Mouse (Mus musculus): ENCODE results near the gene Slc25a41. TPM values are rescaled to one million over a fixed set of nuclear protein-coding genes. Genes with fewer than 3 reads are reported as not detected.

Gene Slc25a41
- polyA plus RNA-seq, 1 experiment from 2014 or later: not detected

GRCm38 (mm10) chr17:57070699-57071098, 29.2 kb upstream of the Slc25a41 start:
- peak; percentile 75 for ATAC-seq (ENCODE audit: insufficient number of reproducible peaks, insufficient read depth, low FRiP score, low read depth)
- peak overlapping the region; percentile 17 for H3K4me3 ChIP-seq (ENCODE audit: low read depth, low read length)
- H3K27me3 ChIP-seq (ENCODE audit: control insufficient read depth, insufficient read depth, low read length): no peaks in the 10 kb centered on the region
- no peak overlapping the region for H3K27ac ChIP-seq (ENCODE audit: low read length)
- WGBS: 5% methylated on average over 11 of the region's 11 CpGs
- H3K36me3 ChIP-seq (ENCODE audit: control insufficient read depth, insufficient read depth, low read length): no peaks in the 10 kb centered on the region
- H3K9ac ChIP-seq (replicated peaks; ENCODE audit: low read depth, low read length): no peak overlapping the region
- H3K4me1 ChIP-seq (ENCODE audit: control insufficient read depth, insufficient read depth, low read length): 0 out of 2 replicates have a peak, but pooled peaks cover 2% of the 10 kb centered on the region
- peak overlapping the region; percentile 38 for H3K4me2 ChIP-seq (replicated peaks; ENCODE audit: low read depth, low read length)
- no peaks in the 10 kb centered on the region for H3K9me3 ChIP-seq (ENCODE audit: control insufficient read depth, low read depth, low read length)

GRCm38 (mm10) chr17:57070272-57070671, 28.8 kb upstream of the Slc25a41 start:
- WGBS: 16% methylated on average over 9 of the region's 9 CpGs
- Histone ChIP-seq H3K27me3 (ENCODE audit: control insufficient read depth, insufficient read depth, low read length) (no peaks in the 10 kb centered on the region), H3K9ac (replicated peaks; ENCODE audit: low read depth, low read length) (no peak overlapping the region), H3K9me3 (ENCODE audit: control insufficient read depth, low read depth, low read length) (no peaks in the 10 kb centered on the region), H3K36me3 (ENCODE audit: control insufficient read depth, insufficient read depth, low read length) (no peaks in the 10 kb centered on the region), H3K27ac (ENCODE audit: low read length) (0 out of 2 replicates have a peak overlapping the region, but pooled peaks have one; percentile 33), H3K4me1 (ENCODE audit: control insufficient read depth, insufficient read depth, low read length) (0 out of 2 replicates have a peak, but pooled peaks cover 2% of the 10 kb centered on the region), H3K4me3 (ENCODE audit: low read depth, low read length) (peak overlapping the region; percentile 17), H3K4me2 (replicated peaks; ENCODE audit: low read depth, low read length) (peak overlapping the region; percentile 38)
- ATAC-seq (ENCODE audit: insufficient number of reproducible peaks, insufficient read depth, low FRiP score, low read depth): no peak

GRCm38 (mm10) chr17:57066908-57067307, 25.5 kb upstream of the Slc25a41 start:
- WGBS: 65% methylated on average over 5 of the region's 5 CpGs
- H3K4me3 ChIP-seq (ENCODE audit: low read depth, low read length): no peak overlapping the region
- 0 out of 2 replicates have a peak, but pooled peaks cover 2% of the 10 kb centered on the region for H3K4me1 ChIP-seq (ENCODE audit: control insufficient read depth, insufficient read depth, low read length)
- H3K27ac ChIP-seq (ENCODE audit: low read length): no peak overlapping the region
- no peak overlapping the region for H3K4me2 ChIP-seq (replicated peaks; ENCODE audit: low read depth, low read length)
- H3K36me3 ChIP-seq (ENCODE audit: control insufficient read depth, insufficient read depth, low read length): no peaks in the 10 kb centered on the region
- H3K9ac ChIP-seq (replicated peaks; ENCODE audit: low read depth, low read length): no peak overlapping the region
- H3K9me3 ChIP-seq (ENCODE audit: control insufficient read depth, low read depth, low read length): no peaks in the 10 kb centered on the region
- H3K27me3 ChIP-seq (ENCODE audit: control insufficient read depth, insufficient read depth, low read length): peaks cover 12% of the 10 kb centered on the region; the same call in 1 of the 2 replicates
- no peak for ATAC-seq (ENCODE audit: insufficient number of reproducible peaks, insufficient read depth, low FRiP score, low read depth)

GRCm38 (mm10) chr17:57063031-57063430, 21.6 kb upstream of the Slc25a41 start:
- no peak for ATAC-seq (ENCODE audit: insufficient number of reproducible peaks, insufficient read depth, low FRiP score, low read depth)
- no peaks in the 10 kb centered on the region for H3K9me3 ChIP-seq (ENCODE audit: control insufficient read depth, low read depth, low read length)
- H3K27ac ChIP-seq (ENCODE audit: low read length): peak overlapping the region; percentile 80; the same call in 1 of the 2 replicates
- peak overlapping the region; percentile 34 for H3K4me3 ChIP-seq (ENCODE audit: low read depth, low read length)
- H3K9ac ChIP-seq (replicated peaks; ENCODE audit: low read depth, low read length): peak overlapping the region; percentile 25; the same call in 1 of the 2 replicates
- H3K36me3 ChIP-seq (ENCODE audit: control insufficient read depth, insufficient read depth, low read length): no peaks in the 10 kb centered on the region
- H3K4me1 ChIP-seq (ENCODE audit: control insufficient read depth, insufficient read depth, low read length): peaks cover 3% of the 10 kb centered on the region; the same call in 1 of the 2 replicates
- peaks cover 15% of the 10 kb centered on the region; the same call in 1 of the 2 replicates for H3K27me3 ChIP-seq (ENCODE audit: control insufficient read depth, insufficient read depth, low read length)
- peak overlapping the region; percentile 25 for H3K4me2 ChIP-seq (replicated peaks; ENCODE audit: low read depth, low read length)
- 7% methylated on average over 8 of the region's 8 CpGs for WGBS

GRCm38 (mm10) chr17:57062548-57062947, 21.1 kb upstream of the Slc25a41 start:
- Histone ChIP-seq H3K27ac (ENCODE audit: low read length) (peak overlapping the region; percentile 80), H3K9me3 (ENCODE audit: control insufficient read depth, low read depth, low read length) (no peaks in the 10 kb centered on the region), H3K9ac (replicated peaks; ENCODE audit: low read depth, low read length) (peak overlapping the region; percentile 28; the same call in 1 of the 2 replicates), H3K4me2 (replicated peaks; ENCODE audit: low read depth, low read length) (peak overlapping the region; percentile 25), H3K36me3 (ENCODE audit: control insufficient read depth, insufficient read depth, low read length) (no peaks in the 10 kb centered on the region), H3K4me3 (ENCODE audit: low read depth, low read length) (peak overlapping the region; percentile 34), H3K4me1 (ENCODE audit: control insufficient read depth, insufficient read depth, low read length) (peaks cover 3% of the 10 kb centered on the region; the same call in 1 of the 2 replicates), H3K27me3 (ENCODE audit: control insufficient read depth, insufficient read depth, low read length) (peaks cover 15% of the 10 kb centered on the region; the same call in 1 of the 2 replicates)
- 3% methylated on average over 22 of the region's 22 CpGs for whole genome bisulfite sequencing
- ATAC-seq (ENCODE audit: insufficient number of reproducible peaks, insufficient read depth, low FRiP score, low read depth): no peak

- H3K27me3 ChIP-seq (ENCODE audit: control insufficient read depth, insufficient read depth, low read length): peaks cover 15% of the 10 kb centered on the region; the same call in 1 of the 2 replicates
- peaks cover 3% of the 10 kb centered on the region; the same call in 1 of the 2 replicates for H3K4me1 ChIP-seq (ENCODE audit: control insufficient read depth, insufficient read depth, low read length)
- peak overlapping the region; percentile 34 for H3K4me3 ChIP-seq (ENCODE audit: low read depth, low read length)
- under 1% methylated on average over 38 of the region's 39 CpGs for WGBS
- H3K9me3 ChIP-seq (ENCODE audit: control insufficient read depth, low read depth, low read length): no peaks in the 10 kb centered on the region
- no peaks in the 10 kb centered on the region for H3K36me3 ChIP-seq (ENCODE audit: control insufficient read depth, insufficient read depth, low read length)
- ATAC-seq (ENCODE audit: insufficient number of reproducible peaks, insufficient read depth, low FRiP score, low read depth): peak; percentile 73
- H3K27ac ChIP-seq (ENCODE audit: low read length): peak overlapping the region; percentile 80
- H3K9ac ChIP-seq (replicated peaks; ENCODE audit: low read depth, low read length): peak overlapping the region; percentile 28; the same call in 1 of the 2 replicates
- peak overlapping the region; percentile 25 for H3K4me2 ChIP-seq (replicated peaks; ENCODE audit: low read depth, low read length)
Measured at GRCm38 (mm10) chr17:57062011-57062521, 20.6 kb upstream of the Slc25a41 start.

- Histone ChIP-seq H3K27me3 (ENCODE audit: control insufficient read depth, insufficient read depth, low read length) (peaks cover 15% of the 10 kb centered on the region; the same call in 1 of the 2 replicates), H3K27ac (ENCODE audit: low read length) (peak overlapping the region; percentile 44; the same call in 1 of the 2 replicates)
Measured at GRCm38 (mm10) chr17:57061069-57061468, 19.6 kb upstream of the Slc25a41 start.

GRCm38 (mm10) chr17:57060231-57060801, 18.9 kb upstream of the Slc25a41 start:
- no peaks in the 10 kb centered on the region; the same call in 1 of the 2 replicates for H3K36me3 ChIP-seq (ENCODE audit: control insufficient read depth, insufficient read depth, low read length)
- H3K9me3 ChIP-seq (ENCODE audit: control insufficient read depth, low read depth, low read length): no peaks in the 10 kb centered on the region
- WGBS: under 1% methylated on average over 44 of the region's 44 CpGs
- peak; percentile 84 for ATAC-seq (ENCODE audit: insufficient number of reproducible peaks, insufficient read depth, low FRiP score, low read depth)
- peak overlapping the region; percentile 74 for H3K4me2 ChIP-seq (replicated peaks; ENCODE audit: low read depth, low read length)
- H3K4me1 ChIP-seq (ENCODE audit: control insufficient read depth, insufficient read depth, low read length): peaks cover 3% of the 10 kb centered on the region; the same call in 1 of the 2 replicates
- no peak overlapping the region for H3K9ac ChIP-seq (replicated peaks; ENCODE audit: low read depth, low read length)
- H3K27ac ChIP-seq (ENCODE audit: low read length): peak overlapping the region; percentile 73
- peak overlapping the region; percentile 78 for H3K4me3 ChIP-seq (ENCODE audit: low read depth, low read length)
- H3K27me3 ChIP-seq (ENCODE audit: control insufficient read depth, insufficient read depth, low read length): peaks cover 15% of the 10 kb centered on the region; the same call in 1 of the 2 replicates

More at GRCm38 (mm10) chr17:57061069-57061468, 19.6 kb upstream of the Slc25a41 start:
- Histone ChIP-seq H3K9ac (replicated peaks; ENCODE audit: low read depth, low read length) (no peak overlapping the region), H3K4me1 (ENCODE audit: control insufficient read depth, insufficient read depth, low read length) (peaks cover 3% of the 10 kb centered on the region; the same call in 1 of the 2 replicates), H3K36me3 (ENCODE audit: control insufficient read depth, insufficient read depth, low read length) (no peaks in the 10 kb centered on the region; the same call in 1 of the 2 replicates), H3K4me3 (ENCODE audit: low read depth, low read length) (no peak overlapping the region), H3K9me3 (ENCODE audit: control insufficient read depth, low read depth, low read length) (no peaks in the 10 kb centered on the region), H3K4me2 (replicated peaks; ENCODE audit: low read depth, low read length) (peak overlapping the region; percentile 74; the same call in 1 of the 2 replicates)
- no peak for ATAC-seq (ENCODE audit: insufficient number of reproducible peaks, insufficient read depth, low FRiP score, low read depth)
- WGBS: 40% methylated on average over 10 of the region's 10 CpGs
